Mouse (Mus musculus): Measurements from ENCODE around the gene F2. TPM values are rescaled to one million over a fixed set of nuclear protein-coding genes. Genes with fewer than 3 reads are reported as not detected.
"Not testable (repeated sequence)": the region's sequence is repeated elsewhere in the genome, so short reads cannot be mapped to it uniquely, and the experiment has no call there.

Gene F2
- polyA plus RNA-seq, 1 experiment from 2014 or later = 3.7 TPM

- Histone ChIP-seq H3K27ac (ENCODE audit: low read depth, low read length) (no peak overlapping the region), H3K9me3 (ENCODE audit: control insufficient read depth) (no peaks in the 10 kb centered on the region), H3K4me2 (replicated peaks; ENCODE audit: low read depth) (no peak overlapping the region), H3K4me3 (ENCODE audit: low read depth, low read length) (no peak overlapping the region), H3K9ac (ENCODE audit: low read depth, low read length) (no peak overlapping the region), H3K36me3 (ENCODE audit: control insufficient read depth, insufficient read depth) (no peaks in the 10 kb centered on the region), H3K27me3 (replicated peaks; ENCODE audit: control insufficient read depth, insufficient read depth, low read length) (no peaks in the 10 kb centered on the region), H3K4me1 (replicated peaks; ENCODE audit: control insufficient read depth, insufficient read depth, low read length) (no peaks in the 10 kb centered on the region)
- ATAC-seq = no peak
- WGBS = 48% methylated on average over 5 of the region's 5 CpGs
- no peak for TF ChIP-seq CTCF (IDR thresholded peaks at IDR 0.05; ENCODE audit: low read depth)
Measured at GRCm38 (mm10) chr2:91632316-91632715, 3.9 kb downstream of the F2 start.

DNA sequence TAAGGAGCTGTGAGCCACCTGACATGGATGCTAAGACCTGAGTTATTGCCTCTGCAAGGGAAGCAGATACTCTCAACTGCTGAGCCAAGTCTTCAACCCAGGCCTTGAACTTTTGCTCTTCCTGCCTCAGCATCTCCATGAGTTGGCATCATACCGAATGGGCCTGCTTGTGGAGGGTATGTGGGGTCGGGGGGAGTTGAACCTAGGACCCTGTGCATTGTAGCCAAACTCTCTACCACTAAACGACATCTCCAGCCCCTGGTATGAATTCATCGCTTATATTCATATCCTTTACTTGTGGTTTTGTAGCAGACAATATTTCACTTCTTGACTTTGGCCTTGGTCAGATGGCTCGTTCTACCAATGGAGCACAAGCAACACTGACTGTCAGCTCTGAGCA is 4.4 kb downstream of the F2 start:
- H3K4me1 ChIP-seq (replicated peaks; ENCODE audit: control insufficient read depth, insufficient read depth, low read length) = no peaks in the 10 kb centered on the region
- H3K9me3 ChIP-seq (ENCODE audit: control insufficient read depth) = no peaks in the 10 kb centered on the region
- no peak overlapping the region for H3K4me2 ChIP-seq (replicated peaks; ENCODE audit: low read depth)
- no peak for ATAC-seq
- no peak for TF ChIP-seq CTCF (IDR thresholded peaks at IDR 0.05; ENCODE audit: low read depth)
- H3K36me3 ChIP-seq (ENCODE audit: control insufficient read depth, insufficient read depth) = no peaks in the 10 kb centered on the region
- 79% methylated on average over 5 of the region's 5 CpGs for WGBS
- no peak overlapping the region for H3K27ac ChIP-seq (ENCODE audit: low read depth, low read length)
- no peak overlapping the region for H3K4me3 ChIP-seq (ENCODE audit: low read depth, low read length)
- H3K27me3 ChIP-seq (replicated peaks; ENCODE audit: control insufficient read depth, insufficient read depth, low read length) = no peaks in the 10 kb centered on the region
- H3K9ac ChIP-seq (ENCODE audit: low read depth, low read length) = no peak overlapping the region

GRCm38 (mm10) chr2:91630384-91630783 is 5.8 kb downstream of the F2 start:
- ATAC-seq = no peak
- 92% methylated on average over 12 of the region's 12 CpGs for WGBS
- Histone ChIP-seq H3K36me3 (ENCODE audit: control insufficient read depth, insufficient read depth) (no peaks in the 10 kb centered on the region), H3K4me3 (ENCODE audit: low read depth, low read length) (no peak overlapping the region), H3K4me2 (replicated peaks; ENCODE audit: low read depth) (no peak overlapping the region), H3K9me3 (ENCODE audit: control insufficient read depth) (no peaks in the 10 kb centered on the region), H3K4me1 (replicated peaks; ENCODE audit: control insufficient read depth, insufficient read depth, low read length) (no peaks in the 10 kb centered on the region), H3K27me3 (replicated peaks; ENCODE audit: control insufficient read depth, insufficient read depth, low read length) (no peaks in the 10 kb centered on the region), H3K9ac (ENCODE audit: low read depth, low read length) (no peak overlapping the region), H3K27ac (ENCODE audit: low read depth, low read length) (no peak overlapping the region)
- TF ChIP-seq CTCF (IDR thresholded peaks at IDR 0.05; ENCODE audit: low read depth) = no peak

- Histone ChIP-seq H3K36me3 (ENCODE audit: control insufficient read depth, insufficient read depth) (no peaks in the 10 kb centered on the region), H3K9ac (ENCODE audit: low read depth, low read length) (no peak overlapping the region), H3K4me3 (ENCODE audit: low read depth, low read length) (no peak overlapping the region), H3K27me3 (replicated peaks; ENCODE audit: control insufficient read depth, insufficient read depth, low read length) (no peaks in the 10 kb centered on the region), H3K9me3 (ENCODE audit: control insufficient read depth) (no peaks in the 10 kb centered on the region), H3K27ac (ENCODE audit: low read depth, low read length) (no peak overlapping the region), H3K4me1 (replicated peaks; ENCODE audit: control insufficient read depth, insufficient read depth, low read length) (no peaks in the 10 kb centered on the region), H3K4me2 (replicated peaks; ENCODE audit: low read depth) (no peak overlapping the region)
- peak; percentile 20; the same call in 1 of the 2 replicates for TF ChIP-seq CTCF (IDR thresholded peaks at IDR 0.05; ENCODE audit: low read depth)
- 81% methylated on average over 18 of the region's 18 CpGs for WGBS
- ATAC-seq = no peak
Measured at GRCm38 (mm10) chr2:91629682-91630081, 6.5 kb downstream of the F2 start.

DNA sequence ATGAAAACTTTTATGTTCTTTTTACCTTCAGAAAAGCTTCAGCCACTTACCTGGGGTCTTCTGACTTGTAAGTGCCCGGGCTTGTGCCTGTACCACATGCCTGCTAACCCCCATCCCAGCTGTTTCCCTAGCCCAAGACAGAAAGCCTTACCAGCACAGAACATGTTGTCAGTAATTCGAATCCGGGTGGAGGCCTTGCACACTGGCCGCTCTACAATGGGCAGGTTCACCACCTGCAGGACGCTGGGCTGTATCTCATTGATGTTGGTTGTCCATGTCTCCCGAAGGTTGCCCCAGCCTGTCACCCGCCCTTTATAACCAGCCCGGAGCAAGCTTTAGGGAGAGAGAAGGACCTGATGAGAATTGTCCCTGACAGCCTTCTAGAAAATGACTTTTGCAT is 8.0 kb downstream of the F2 start:
- Histone ChIP-seq H3K4me1 (replicated peaks; ENCODE audit: control insufficient read depth, insufficient read depth, low read length) (no peaks in the 10 kb centered on the region), H3K4me3 (ENCODE audit: low read depth, low read length) (no peak overlapping the region), H3K4me2 (replicated peaks; ENCODE audit: low read depth) (no peak overlapping the region), H3K27me3 (replicated peaks; ENCODE audit: control insufficient read depth, insufficient read depth, low read length) (no peaks in the 10 kb centered on the region), H3K27ac (ENCODE audit: low read depth, low read length) (no peak overlapping the region), H3K36me3 (ENCODE audit: control insufficient read depth, insufficient read depth) (0 out of 2 replicates have a peak, but pooled peaks cover 5% of the 10 kb centered on the region), H3K9ac (ENCODE audit: low read depth, low read length) (no peak overlapping the region), H3K9me3 (ENCODE audit: control insufficient read depth) (no peaks in the 10 kb centered on the region)
- no peak for ATAC-seq
- no peak for TF ChIP-seq CTCF (IDR thresholded peaks at IDR 0.05; ENCODE audit: low read depth)
- WGBS = 89% methylated on average over 8 of the region's 8 CpGs

- no peak for TF ChIP-seq CTCF (IDR thresholded peaks at IDR 0.05; ENCODE audit: low read depth)
- WGBS = 72% methylated on average over 5 of the region's 5 CpGs
- no peak for ATAC-seq
- H3K4me1 ChIP-seq (replicated peaks; ENCODE audit: control insufficient read depth, insufficient read depth, low read length) = no peaks in the 10 kb centered on the region
- no peak overlapping the region for H3K4me3 ChIP-seq (ENCODE audit: low read depth, low read length)
- H3K9ac ChIP-seq (ENCODE audit: low read depth, low read length) = no peak overlapping the region
- peaks cover 7% of the 10 kb centered on the region for H3K36me3 ChIP-seq (ENCODE audit: control insufficient read depth, insufficient read depth)
- H3K4me2 ChIP-seq (replicated peaks; ENCODE audit: low read depth) = no peak overlapping the region
- no peaks in the 10 kb centered on the region for H3K27me3 ChIP-seq (replicated peaks; ENCODE audit: control insufficient read depth, insufficient read depth, low read length)
- H3K27ac ChIP-seq (ENCODE audit: low read depth, low read length) = no peak overlapping the region
- H3K9me3 ChIP-seq (ENCODE audit: control insufficient read depth) = no peaks in the 10 kb centered on the region
Measured at GRCm38 (mm10) chr2:91627486-91627885, 8.7 kb downstream of the F2 start.

DNA sequence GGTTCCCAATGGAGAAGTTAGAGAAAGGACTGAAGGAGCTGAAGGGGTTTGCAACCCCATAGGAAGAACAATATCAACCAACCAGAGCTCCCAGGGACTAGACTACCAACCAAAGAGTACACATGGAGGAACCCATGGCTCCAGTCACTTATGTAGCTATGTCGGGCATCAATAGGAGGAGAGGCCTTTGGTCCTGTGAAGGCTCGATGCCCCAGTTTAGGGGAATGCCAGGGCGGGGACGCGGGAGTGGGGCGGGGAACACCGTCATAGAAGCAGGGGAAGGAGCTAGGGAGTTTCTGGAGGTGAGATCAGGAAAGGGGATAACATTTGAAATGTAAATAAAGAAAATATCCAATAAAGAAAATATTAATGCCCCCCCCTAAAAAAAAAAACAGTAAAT is 12.8 kb downstream of the F2 start:
- not testable (repeated sequence) for H3K4me2 ChIP-seq (replicated peaks; ENCODE audit: low read depth); H3K9me3 ChIP-seq (ENCODE audit: control insufficient read depth); H3K4me3 ChIP-seq (ENCODE audit: low read depth, low read length); ATAC-seq; H3K4me1 ChIP-seq (replicated peaks; ENCODE audit: control insufficient read depth, insufficient read depth, low read length); H3K9ac ChIP-seq (ENCODE audit: low read depth, low read length); H3K27ac ChIP-seq (ENCODE audit: low read depth, low read length); H3K27me3 ChIP-seq (replicated peaks; ENCODE audit: control insufficient read depth, insufficient read depth, low read length)
- peaks cover 46% of the 10 kb centered on the region for H3K36me3 ChIP-seq (ENCODE audit: control insufficient read depth, insufficient read depth)
- 91% methylated on average over 7 of the region's 7 CpGs for WGBS
